In the genomic region with DNA sequence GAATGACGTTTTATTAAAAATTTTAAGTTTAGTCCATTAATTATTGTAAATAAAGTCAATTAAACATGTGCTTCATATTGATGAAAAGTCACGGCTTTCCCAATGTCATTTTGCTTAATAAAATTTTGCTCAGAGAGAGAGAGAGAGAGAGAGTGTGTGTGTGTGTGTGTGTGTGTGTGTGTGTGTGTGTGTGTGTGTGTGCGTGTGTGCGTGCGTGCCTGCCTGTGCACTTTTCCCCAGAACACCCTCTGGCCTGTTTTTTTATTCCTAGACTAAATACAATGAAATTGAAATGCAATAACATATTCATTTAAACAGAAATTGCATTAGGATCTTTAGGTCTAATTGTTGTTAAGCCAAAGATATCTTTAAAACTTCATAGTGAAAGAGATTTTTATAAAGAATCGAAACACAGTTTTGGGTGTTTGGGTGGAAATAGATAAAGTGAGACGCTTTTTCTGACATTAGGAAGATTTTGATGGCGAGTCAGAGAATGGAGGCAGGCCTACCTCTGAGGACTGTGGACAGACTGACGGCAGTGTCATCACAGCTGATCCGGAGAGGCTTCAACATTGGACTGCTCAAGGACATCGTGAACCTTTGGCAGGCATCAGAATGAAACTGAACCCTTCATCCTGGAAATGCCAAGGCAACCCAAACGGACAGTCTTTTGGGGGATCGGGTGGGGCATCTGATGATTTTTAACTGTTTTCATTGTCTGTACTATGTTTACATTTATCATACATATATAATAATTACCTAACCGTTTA, we compare ENCODE assay signal across 32 mouse cellular contexts.
A peak's percentile ranks its signal among the peaks of the same experiment; 100 is the strongest.
DNase-seq lines count a peak whose midpoint lies in the region; ATAC-seq and TF ChIP-seq lines count a peak whose summit lies in the region.
"Had no signal": no experiment of that assay in that cellular context is flagged by ENCODE, and none has a peak within 500 bp of the region (broad histone marks: within the 10 kb centered on the region; RNA-seq: fewer than 3 reads in every experiment).

No protein-coding gene starts in this region.

- DNase-seq in hindbrain, postnatal 0 days (ENCODE audit: low spot score), result peak; percentile 42
- peak; percentile 86 for DNase-seq in brain, adult 2 months (ENCODE audit: low read depth, low spot score)
- peak; percentile 75 to 80 for DNase-seq in cerebellum, adult 2 months
- peak; percentile 75 to 82 for DNase-seq in cerebellum, postnatal 14 days
- no peak for DNase-seq in frontal cortex, postnatal 14 days (ENCODE audit: low spot score in 2 of 2)
- DNase-seq in lung, postnatal 36 days, result no peak
- no peak for DNase-seq in heart, adult 2 months
- DNase-seq: adrenal gland, postnatal 10 days; gastrocnemius, postnatal 10 days; heart, adult 11 months; heart, postnatal 36 days; kidney, adult 11 months; kidney, postnatal 25 days; liver, embryonic 13.5 days; lung, adult 18-20 months; right cerebral cortex, adult 18-20 months; spleen, adult 18-20 months; thymus, adult 18-20 months; thymus, postnatal 25 days had no signal

- no peak for TF ChIP-seq CTCF in hindbrain, postnatal 0 days (IDR thresholded peaks at IDR 0.05; ENCODE audit: low read depth)
- no peak for TF ChIP-seq CTCF in cerebellum, adult 2 months (IDR thresholded peaks at IDR 0.05; ENCODE audit: borderline replicate concordance, insufficient read depth, low read depth, low read length)
- TF ChIP-seq CTCF in heart, adult 2 months (IDR thresholded peaks at IDR 0.05), result no peak

- no peaks in the 10 kb centered on the region for H3K9me3 ChIP-seq in hindbrain, postnatal 0 days (ENCODE audit: low read length)
- no peaks in the 10 kb centered on the region for H3K9me3 ChIP-seq in hindbrain, embryonic 16.5 days (ENCODE audit: control insufficient read depth, low read length)
- H3K9me3 ChIP-seq: G1E; hindbrain, embryonic 12.5 days; limb, embryonic 10.5 days; limb, embryonic 15.5 days; liver, embryonic 13.5 days; neural tube, embryonic 12.5 days had no signal

- no peaks in the 10 kb centered on the region for H3K27me3 ChIP-seq in hindbrain, postnatal 0 days (ENCODE audit: insufficient read depth, low read length)
- no peaks in the 10 kb centered on the region for H3K27me3 ChIP-seq in hindbrain, embryonic 16.5 days (replicated peaks; ENCODE audit: control insufficient read depth, insufficient read depth, low read length)
- no peaks in the 10 kb centered on the region for H3K27me3 ChIP-seq in cerebellum, adult 2 months (ENCODE audit: control insufficient read depth, insufficient read depth, low read length)
- no peaks in the 10 kb centered on the region for H3K27me3 ChIP-seq in heart, adult 2 months (ENCODE audit: control insufficient read depth, insufficient read depth, low read length)
- H3K27me3 ChIP-seq: hindbrain, embryonic 12.5 days; limb, embryonic 15.5 days; liver, embryonic 13.5 days; neural tube, embryonic 12.5 days had no signal

- H3K4me1 ChIP-seq in hindbrain, postnatal 0 days (ENCODE audit: insufficient read depth, low read length), result no peaks in the 10 kb centered on the region
- no peaks in the 10 kb centered on the region; the same call in 1 of the 2 replicates for H3K4me1 ChIP-seq in hindbrain, embryonic 16.5 days (ENCODE audit: control insufficient read depth, insufficient read depth, low read depth, low read length)
- peaks cover 21% of the 10 kb centered on the region; the same call in 1 of the 2 replicates for H3K4me1 ChIP-seq in cerebellum, adult 2 months (ENCODE audit: control insufficient read depth, insufficient read depth, low read length)
- H3K4me1 ChIP-seq in heart, adult 2 months (ENCODE audit: control insufficient read depth, insufficient read depth, low read length), result no peaks in the 10 kb centered on the region
- H3K4me1 ChIP-seq: hindbrain, embryonic 12.5 days; limb, embryonic 10.5 days; limb, embryonic 15.5 days; liver, embryonic 13.5 days; neural tube, embryonic 12.5 days had no signal

- H3K4me3 ChIP-seq in hindbrain, postnatal 0 days (ENCODE audit: low read length), result no peak overlapping the region
- H3K4me3 ChIP-seq in hindbrain, embryonic 16.5 days (ENCODE audit: low read length), result no peak overlapping the region
- H3K4me3 ChIP-seq in cerebellum, adult 2 months (replicated peaks; ENCODE audit: insufficient read depth, low read depth, low read length), result peak overlapping the region; percentile 33
- H3K4me3 ChIP-seq in heart, adult 2 months, result no peak overlapping the region
- H3K4me3 ChIP-seq: erythroblast, embryonic 14.5 days; hindbrain, embryonic 12.5 days; limb, embryonic 10.5 days; limb, embryonic 15.5 days; liver, embryonic 13.5 days; myocyte; neural tube, embryonic 12.5 days had no signal

- peak overlapping the region; percentile 35; the same call in 1 of the 2 replicates for H3K9ac ChIP-seq in hindbrain, postnatal 0 days (replicated peaks; ENCODE audit: low read length)
- no peak overlapping the region for H3K9ac ChIP-seq in hindbrain, embryonic 16.5 days (ENCODE audit: low read depth, low read length)
- no peak overlapping the region for H3K9ac ChIP-seq in heart, adult 2 months (ENCODE audit: low read depth, low read length)
- H3K9ac ChIP-seq: hindbrain, embryonic 12.5 days; limb, embryonic 15.5 days; liver, embryonic 13.5 days; neural tube, embryonic 12.5 days had no signal

- intact Hi-C loops in heart, adult 2 months (cut with DNase I), result no loop called here

- no peak for TF ChIP-seq EP300 in heart, adult 2 months (IDR thresholded peaks at IDR 0.05; ENCODE audit: insufficient read depth, low read depth, low read length)

- no peaks in the 10 kb centered on the region for H3K79me2 ChIP-seq in heart, adult 2 months (replicated peaks; ENCODE audit: control insufficient read depth, insufficient read depth, low read length)

- peak overlapping the region; percentile 58; the same call in 1 of the 2 replicates for H3K27ac ChIP-seq in hindbrain, postnatal 0 days
- H3K27ac ChIP-seq in hindbrain, embryonic 16.5 days (ENCODE audit: low read depth, low read length), result no peak overlapping the region
- peak overlapping the region; percentile 93 for H3K27ac ChIP-seq in cerebellum, adult 2 months (ENCODE audit: insufficient read depth, low read length)
- H3K27ac ChIP-seq in heart, adult 2 months, result no peak overlapping the region
- H3K27ac ChIP-seq: hindbrain, embryonic 12.5 days; limb, embryonic 10.5 days; limb, embryonic 15.5 days; liver, embryonic 13.5 days; macrophage; neural tube, embryonic 12.5 days had no signal

- H3K4me2 ChIP-seq in hindbrain, postnatal 0 days (ENCODE audit: low read depth, low read length), result peak overlapping the region; percentile 30; the same call in 1 of the 2 replicates
- no peak overlapping the region for H3K4me2 ChIP-seq in hindbrain, embryonic 16.5 days (ENCODE audit: low read length)
- H3K4me2 ChIP-seq: heart, embryonic 11.5 days; hindbrain, embryonic 12.5 days; limb, embryonic 15.5 days; liver, embryonic 13.5 days; neural tube, embryonic 12.5 days had no signal

- no peaks in the 10 kb centered on the region for H3K36me3 ChIP-seq in hindbrain, postnatal 0 days (ENCODE audit: insufficient read depth, low read length)
- no peaks in the 10 kb centered on the region for H3K36me3 ChIP-seq in hindbrain, embryonic 16.5 days (ENCODE audit: control insufficient read depth, insufficient read depth, low read length)
- H3K36me3 ChIP-seq in heart, adult 2 months (ENCODE audit: control insufficient read depth, insufficient read depth, low read length), result no peaks in the 10 kb centered on the region
- H3K36me3 ChIP-seq: G1E; hindbrain, embryonic 12.5 days; limb, embryonic 10.5 days; limb, embryonic 15.5 days; liver, embryonic 13.5 days; neural tube, embryonic 12.5 days had no signal

- peak; percentile 61; the same call in 1 of the 2 replicates for ATAC-seq in hindbrain, postnatal 0 days
- ATAC-seq in hindbrain, embryonic 16.5 days, result no peak
- ATAC-seq: forebrain, embryonic 16.5 days; lung, postnatal 0 days; midbrain, embryonic 16.5 days had no signal

- WGBS in hindbrain, postnatal 0 days, result 72% methylated on average over 14 of the region's 14 CpGs
- 84% methylated on average over 14 of the region's 14 CpGs for WGBS in hindbrain, embryonic 16.5 days
- WGBS in cerebellum, adult 2 months, result 14% methylated on average over 14 of the region's 14 CpGs
- 74% methylated on average over 14 of the region's 14 CpGs for WGBS in heart, adult 2 months

- TF ChIP-seq POLR2A in cerebellum, adult 2 months (IDR thresholded peaks at IDR 0.05; ENCODE audit: borderline replicate concordance, insufficient read depth, low read length), result peak; percentile 68; the same call in 1 of the 2 replicates
- no peak for TF ChIP-seq POLR2A in heart, adult 2 months (IDR thresholded peaks at IDR 0.05; ENCODE audit: insufficient read depth, low read depth, low read length)

Comparison
In these comparisons a context has a peak if more than half of its experiments do, and no peak if none do; other contexts are left out.
1. H3K27ac ChIP-seq: peak in hindbrain, postnatal 0 days (single experiment) and cerebellum, adult 2 months (single experiment); none in hindbrain, embryonic 16.5 days (single experiment) and heart, adult 2 months (single experiment).
2. DNase-seq: peak in hindbrain, postnatal 0 days (single experiment), brain, adult 2 months (single experiment), cerebellum, adult 2 months (2 of 2) and cerebellum, postnatal 14 days (2 of 2); none in frontal cortex, postnatal 14 days (0 of 2), lung, postnatal 36 days (single experiment) and heart, adult 2 months (0 of 2).